Mouse (Mus musculus) spleen, adult 2 months (tissue): ENCODE data around the gene Zdhhc12.

ENCODE experiments used
- CTCF ChIP-seq: fragments of 200-500 bp; IDR thresholded peaks from 2 replicates; pipeline ENCODE4 v1.5.1; 2011; ENCODE audit warnings: mild to moderate bottlenecking, inconsistent platforms; ENCODE audit not compliant: insufficient read depth, insufficient read length, insufficient replicate concordance; ENCODE audit errors: extremely low read depth
- POLR2A ChIP-seq: fragments of 200-500 bp; IDR thresholded peaks from 2 replicates; pipeline ENCODE4 v1.6.1; 2011; ENCODE audit warnings: low read depth, low read length, inconsistent platforms

DNA sequence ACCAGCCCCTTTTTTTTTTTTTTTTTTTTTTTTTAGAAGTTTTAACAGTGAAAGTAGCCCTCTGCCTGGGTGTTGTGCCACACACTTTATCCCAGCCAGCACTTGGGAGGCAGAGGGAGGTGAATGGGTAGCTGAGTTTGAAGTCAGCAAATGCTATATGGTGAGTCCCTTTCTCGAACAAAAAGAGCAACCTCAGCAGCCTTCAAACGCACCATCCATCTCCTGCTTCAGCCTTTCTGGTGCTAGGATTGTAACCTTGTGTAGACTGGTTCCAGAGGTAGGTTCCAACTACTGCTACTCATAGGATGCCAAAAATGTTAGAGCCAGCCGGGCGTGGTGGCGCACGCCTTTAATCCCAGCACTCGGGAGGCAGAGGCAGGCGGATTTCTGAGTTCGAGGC is 17.0 kb downstream of the Zdhhc12 start:
- TF ChIP-seq POLR2A, result no peak
- no peak for TF ChIP-seq CTCF
